Mouse (Mus musculus): ENCODE results near the gene Immp2l.

GRCm38 (mm10) chr12:41313391-41313790 is 289.5 kb downstream of the Immp2l start:
- TF ChIP-seq CTCF (IDR thresholded peaks at IDR 0.05; ENCODE audit: low read depth, low read length), result no peak
- TF ChIP-seq POLR2A (IDR thresholded peaks at IDR 0.05; ENCODE audit: extremely low read depth, insufficient read depth, low read length), result no peak

Data from liver, adult 2 months (tissue).